Mouse (Mus musculus) neural tube, embryonic 12.5 days (tissue): ENCODE data around the gene Lipt2. TPM values are rescaled to one million over a fixed set of nuclear protein-coding genes. Genes with fewer than 3 reads are reported as not detected.

Source experiments
- ATAC-seq: fragments of 200-750 bp; cut with Nextera tagmentation; 2 replicates; pipeline ENCODE4 v1.8.0; 2017; ENCODE audit warnings: low read depth, mild to moderate bottlenecking, moderate TSS enrichment, moderate library complexity; ENCODE audit not compliant: low FRiP score
- H3K27ac ChIP-seq: fragments of 300-500 bp; sonication (generic); 2 replicates; pipeline ENCODE4 v1.5.1; 2016
- H3K27me3 ChIP-seq: fragments of 300-500 bp; sonication (generic); replicated peaks from 2 replicates; pipeline ENCODE4 v1.6.1; 2016; ENCODE audit warnings: mild to moderate bottlenecking
- H3K36me3 ChIP-seq: fragments of 300-500 bp; sonication (generic); 2 replicates; pipeline ENCODE4 v1.6.1; 2016; ENCODE audit warnings: mild to moderate bottlenecking
- H3K4me1 ChIP-seq: fragments of 300-500 bp; sonication (generic); 2 replicates; pipeline ENCODE4 v1.6.1; 2016
- H3K4me2 ChIP-seq: fragments of 300-500 bp; sonication (generic); replicated peaks from 2 replicates; pipeline ENCODE4 v1.6.1; 2016; ENCODE audit warnings: mild to moderate bottlenecking
- H3K4me3 ChIP-seq: fragments of 300-500 bp; sonication (generic); 2 replicates; pipeline ENCODE4 v1.5.1; 2016
- H3K9ac ChIP-seq: fragments of 300-500 bp; sonication (generic); 2 replicates; pipeline ENCODE4 v1.6.1; 2016; ENCODE audit warnings: mild to moderate bottlenecking
- H3K9me3 ChIP-seq: fragments of 300-500 bp; sonication (generic); 2 replicates; pipeline ENCODE4 v1.6.1; 2016; ENCODE audit warnings: mild to moderate bottlenecking
- WGBS: fragments of 180-500 bp; shearing (Covaris S2); methylation state at CpG from one replicate; pipeline ENCODE4 v1.1.7; 2016; 5-methylcytosine and 5-hydroxymethylcytosine counted together
- polyA plus RNA-seq: library from polyadenylated mRNA; unstranded; fragments of >200 nt; fragmentation: Nextera tagmentation; extraction: Ambion mirVana; gene quantifications from 2 replicates; pipeline ENCODE4 v1.2.1, GENCODE M21; 2016

Gene Lipt2
- polyA plus RNA-seq, 1 experiment from 2014 or later, result 15.4 TPM

GRCm38 (mm10) chr7:100178016-100178890, 19.2 kb downstream of the Lipt2 start:
- no peak for ATAC-seq
- Histone ChIP-seq H3K27ac (no peak overlapping the region), H3K4me2 (peak overlapping the region; percentile 66), H3K9ac (peak overlapping the region; percentile 29; the same call in 1 of the 2 replicates), H3K9me3 (no peaks in the 10 kb centered on the region), H3K4me3 (peak overlapping the region; percentile 27), H3K36me3 (no peaks in the 10 kb centered on the region), H3K27me3 (peaks cover 48% of the 10 kb centered on the region), H3K4me1 (0 out of 2 replicates have a peak, but pooled peaks cover 12% of the 10 kb centered on the region)
- WGBS, result 8% methylated on average over 30 of the region's 30 CpGs

GRCm38 (mm10) chr7:100178891-100179233, 19.8 kb downstream of the Lipt2 start:
- peak overlapping the region; percentile 66 for H3K4me2 ChIP-seq
- H3K27me3 ChIP-seq, result peaks cover 48% of the 10 kb centered on the region
- no peak overlapping the region for H3K9ac ChIP-seq
- no peaks in the 10 kb centered on the region for H3K36me3 ChIP-seq
- H3K9me3 ChIP-seq, result no peaks in the 10 kb centered on the region
- H3K27ac ChIP-seq, result no peak overlapping the region
- 0 out of 2 replicates have a peak, but pooled peaks cover 12% of the 10 kb centered on the region for H3K4me1 ChIP-seq
- peak overlapping the region; percentile 27 for H3K4me3 ChIP-seq
- no peak for ATAC-seq
- WGBS, result 2% methylated on average over 15 of the region's 15 CpGs

- Histone ChIP-seq H3K27me3 (peaks cover 48% of the 10 kb centered on the region), H3K27ac (no peak overlapping the region), H3K36me3 (no peaks in the 10 kb centered on the region), H3K4me2 (peak overlapping the region; percentile 66), H3K4me3 (no peak overlapping the region), H3K9me3 (no peaks in the 10 kb centered on the region), H3K9ac (no peak overlapping the region), H3K4me1 (0 out of 2 replicates have a peak, but pooled peaks cover 12% of the 10 kb centered on the region)
- ATAC-seq, result no peak
- WGBS, result 68% methylated on average over 7 of the region's 7 CpGs
Observed at GRCm38 (mm10) chr7:100179394-100179793, 20.3 kb downstream of the Lipt2 start.

- no peak overlapping the region for H3K4me2 ChIP-seq
- H3K9me3 ChIP-seq, result no peaks in the 10 kb centered on the region
- no peak overlapping the region for H3K4me3 ChIP-seq
- H3K27ac ChIP-seq, result no peak overlapping the region
- 0 out of 2 replicates have a peak, but pooled peaks cover 12% of the 10 kb centered on the region for H3K4me1 ChIP-seq
- 75% methylated on average over 7 of the region's 7 CpGs for WGBS
- H3K9ac ChIP-seq, result no peak overlapping the region
- H3K36me3 ChIP-seq, result no peaks in the 10 kb centered on the region
- no peak for ATAC-seq
- peaks cover 48% of the 10 kb centered on the region for H3K27me3 ChIP-seq
Observed at GRCm38 (mm10) chr7:100179836-100180407, 20.8 kb downstream of the Lipt2 start.

- 74% methylated on average over 2 of the region's 2 CpGs for WGBS
- ATAC-seq, result no peak
- Histone ChIP-seq H3K27ac (no peak overlapping the region), H3K27me3 (peaks cover 45% of the 10 kb centered on the region), H3K4me3 (no peak overlapping the region), H3K36me3 (no peaks in the 10 kb centered on the region), H3K9me3 (no peaks in the 10 kb centered on the region), H3K9ac (no peak overlapping the region), H3K4me1 (0 out of 2 replicates have a peak, but pooled peaks cover 12% of the 10 kb centered on the region), H3K4me2 (no peak overlapping the region)
Observed at GRCm38 (mm10) chr7:100181176-100181575, 22.1 kb downstream of the Lipt2 start.

GRCm38 (mm10) chr7:100181614-100182013, 22.5 kb downstream of the Lipt2 start:
- H3K4me1 ChIP-seq, result 0 out of 2 replicates have a peak, but pooled peaks cover 12% of the 10 kb centered on the region
- no peaks in the 10 kb centered on the region for H3K9me3 ChIP-seq
- no peak overlapping the region for H3K4me2 ChIP-seq
- no peak for ATAC-seq
- no peak overlapping the region for H3K9ac ChIP-seq
- no peak overlapping the region for H3K4me3 ChIP-seq
- peaks cover 40% of the 10 kb centered on the region for H3K27me3 ChIP-seq
- no peak overlapping the region for H3K27ac ChIP-seq
- no peaks in the 10 kb centered on the region for H3K36me3 ChIP-seq
- 76% methylated on average over 3 of the region's 3 CpGs for WGBS

GRCm38 (mm10) chr7:100182388-100182787, 23.3 kb downstream of the Lipt2 start:
- ATAC-seq, result no peak
- Histone ChIP-seq H3K4me3 (no peak overlapping the region), H3K36me3 (no peaks in the 10 kb centered on the region), H3K4me1 (0 out of 2 replicates have a peak, but pooled peaks cover 12% of the 10 kb centered on the region), H3K27ac (no peak overlapping the region), H3K27me3 (peaks cover 35% of the 10 kb centered on the region), H3K9ac (no peak overlapping the region), H3K9me3 (no peaks in the 10 kb centered on the region), H3K4me2 (no peak overlapping the region)
- WGBS, result 77% methylated on average over 3 of the region's 3 CpGs

GRCm38 (mm10) chr7:100187601-100188000, 28.5 kb downstream of the Lipt2 start:
- no peak for ATAC-seq
- Histone ChIP-seq H3K4me2 (no peak overlapping the region), H3K9ac (no peak overlapping the region), H3K9me3 (no peaks in the 10 kb centered on the region), H3K27me3 (no peaks in the 10 kb centered on the region), H3K36me3 (no peaks in the 10 kb centered on the region), H3K4me1 (no peaks in the 10 kb centered on the region), H3K4me3 (no peak overlapping the region), H3K27ac (no peak overlapping the region)
- 28% methylated on average over 7 of the region's 7 CpGs for WGBS

- Histone ChIP-seq H3K9ac (no peak overlapping the region), H3K4me3 (no peak overlapping the region), H3K27me3 (no peaks in the 10 kb centered on the region), H3K36me3 (no peaks in the 10 kb centered on the region), H3K9me3 (no peaks in the 10 kb centered on the region), H3K4me1 (no peaks in the 10 kb centered on the region), H3K27ac (no peak overlapping the region), H3K4me2 (no peak overlapping the region)
- no peak for ATAC-seq
- WGBS, result 33% methylated on average over 4 of the region's 4 CpGs
Observed at GRCm38 (mm10) chr7:100190167-100190566, 31.1 kb downstream of the Lipt2 start.

- Histone ChIP-seq H3K4me3 (no peak overlapping the region), H3K36me3 (no peaks in the 10 kb centered on the region), H3K9me3 (no peaks in the 10 kb centered on the region), H3K27me3 (no peaks in the 10 kb centered on the region), H3K9ac (no peak overlapping the region), H3K27ac (no peak overlapping the region), H3K4me2 (no peak overlapping the region), H3K4me1 (no peaks in the 10 kb centered on the region)
- WGBS, result 9% methylated on average over 4 of the region's 4 CpGs
- ATAC-seq, result no peak
Observed at GRCm38 (mm10) chr7:100190778-100191177, 31.7 kb downstream of the Lipt2 start.

GRCm38 (mm10) chr7:100201191-100201590, 42.1 kb downstream of the Lipt2 start:
- Histone ChIP-seq H3K4me2 (no peak overlapping the region), H3K4me1 (no peaks in the 10 kb centered on the region), H3K4me3 (no peak overlapping the region), H3K9ac (no peak overlapping the region), H3K9me3 (no peaks in the 10 kb centered on the region), H3K27me3 (no peaks in the 10 kb centered on the region), H3K36me3 (no peaks in the 10 kb centered on the region), H3K27ac (no peak overlapping the region)
- no peak for ATAC-seq
- 88% methylated on average over 3 of the region's 3 CpGs for WGBS

GRCm38 (mm10) chr7:100203616-100204015, 44.5 kb downstream of the Lipt2 start:
- WGBS, result 60% methylated on average over 3 of the region's 3 CpGs
- no peak overlapping the region for H3K9ac ChIP-seq
- no peak overlapping the region for H3K4me2 ChIP-seq
- no peaks in the 10 kb centered on the region for H3K36me3 ChIP-seq
- no peak overlapping the region for H3K27ac ChIP-seq
- no peaks in the 10 kb centered on the region for H3K9me3 ChIP-seq
- H3K27me3 ChIP-seq, result no peaks in the 10 kb centered on the region
- no peak overlapping the region for H3K4me3 ChIP-seq
- H3K4me1 ChIP-seq, result no peaks in the 10 kb centered on the region
- no peak for ATAC-seq
